Mouse (Mus musculus) monocyte, adult 59 days (primary cell): ENCODE measurements around the gene Gpr45. TPM values are rescaled to one million over a fixed set of nuclear protein-coding genes. Genes with fewer than 3 reads are reported as not detected.

Experiments
- total RNA-seq, 2 experiments: library from RNA; stranded (reverse); gene quantifications; one replicate each; pipeline ENCODE4 v1.2.4; 2023

Gpr45 gene
- total RNA-seq, result not detected

DNA sequence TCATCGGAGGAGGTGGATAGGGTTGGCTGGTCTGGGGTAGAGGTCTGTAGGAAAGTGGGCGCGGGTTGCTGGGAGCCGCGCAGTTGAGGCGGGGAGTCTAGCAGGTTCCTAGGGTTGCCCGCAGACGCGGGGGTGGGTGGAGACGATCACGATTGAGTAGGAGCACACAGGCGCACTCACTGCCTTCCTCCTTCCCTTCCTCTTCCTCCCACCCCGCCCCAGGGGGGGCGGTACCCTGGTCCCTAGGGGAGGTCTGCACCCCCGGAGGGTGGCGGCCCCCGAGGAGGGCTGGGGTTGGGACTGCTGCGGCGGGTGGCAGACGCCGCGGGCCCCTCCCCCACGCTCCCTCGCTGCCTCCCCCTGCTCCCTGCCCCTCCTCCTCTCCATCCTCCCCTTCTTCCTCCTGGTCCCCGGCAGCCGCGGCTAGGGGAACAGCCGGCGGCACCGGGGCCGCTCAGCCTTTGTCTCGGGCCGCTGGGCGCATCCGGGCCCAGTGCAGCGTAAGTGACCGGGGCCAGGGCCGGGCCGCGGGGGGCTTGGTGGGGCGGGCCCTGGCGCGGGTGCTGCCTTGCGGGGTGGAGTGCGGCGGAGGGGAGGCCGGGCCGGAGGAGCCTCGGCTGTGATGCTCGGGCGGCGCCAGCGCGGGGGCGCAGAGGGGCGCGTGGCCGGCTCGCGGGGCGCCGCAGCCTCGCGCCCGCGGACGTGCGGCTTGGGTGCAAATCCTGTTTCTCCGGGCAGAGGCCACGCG, at the start of gene Gpr45:
Gene Gpr45 (plus strand): TSS at position 139 of the 748 bp plus-strand sequence.

Other genes with a start within 250 kb of the Gpr45 start
- 10 to 100 TPM; 28.9 to 29.2 TPM for gene Mrps9, start 101.6 kb upstream of the Gpr45 start, total RNA-seq
- gene Tgfbrap1, start 145.8 kb downstream of the Gpr45 start, total RNA-seq, result 10 to 100 TPM; 34.5 to 35.7 TPM
- 1 to 10 TPM; 4.7 to 6.4 TPM for gene AI597479, start 145.8 kb downstream of the Gpr45 start, total RNA-seq
- gene Fhl2, start 244.1 kb downstream of the Gpr45 start, total RNA-seq, result 1 to 10 TPM; 1.2 to 1.4 TPM